Mouse (Mus musculus): ENCODE data around the gene Ppp1r12b.

DNA sequence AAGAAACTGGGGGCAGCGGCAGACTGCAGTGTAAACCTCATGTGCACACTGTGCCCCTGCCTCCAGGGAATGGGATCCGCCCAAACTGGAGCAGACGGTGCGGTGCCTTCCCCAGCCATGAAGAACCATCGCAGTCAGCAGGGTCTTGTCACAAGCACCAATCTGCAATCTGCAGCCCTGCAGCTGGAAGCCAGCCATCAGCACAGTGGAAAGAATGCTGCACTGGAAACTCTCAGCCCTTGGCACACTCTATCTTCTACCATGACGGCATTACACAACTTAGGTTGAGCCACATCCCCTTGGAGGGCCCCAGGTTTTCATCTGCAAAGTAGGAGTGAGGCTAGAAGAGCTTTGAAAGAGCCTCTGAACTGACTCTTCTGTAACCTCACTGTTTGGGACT is 139.1 kb downstream of the Ppp1r12b start:
- TF ChIP-seq CTCF (IDR thresholded peaks at IDR 0.05; ENCODE audit: extremely low read depth, insufficient read depth, insufficient read length, insufficient replicate concordance) (no peak), POLR2A (IDR thresholded peaks at IDR 0.05; ENCODE audit: low read depth, low read length) (no peak)

All from spleen, adult 2 months (tissue).